Mouse (Mus musculus): ENCODE results near the gene Mybphl.

Mybphl gene

DNA sequence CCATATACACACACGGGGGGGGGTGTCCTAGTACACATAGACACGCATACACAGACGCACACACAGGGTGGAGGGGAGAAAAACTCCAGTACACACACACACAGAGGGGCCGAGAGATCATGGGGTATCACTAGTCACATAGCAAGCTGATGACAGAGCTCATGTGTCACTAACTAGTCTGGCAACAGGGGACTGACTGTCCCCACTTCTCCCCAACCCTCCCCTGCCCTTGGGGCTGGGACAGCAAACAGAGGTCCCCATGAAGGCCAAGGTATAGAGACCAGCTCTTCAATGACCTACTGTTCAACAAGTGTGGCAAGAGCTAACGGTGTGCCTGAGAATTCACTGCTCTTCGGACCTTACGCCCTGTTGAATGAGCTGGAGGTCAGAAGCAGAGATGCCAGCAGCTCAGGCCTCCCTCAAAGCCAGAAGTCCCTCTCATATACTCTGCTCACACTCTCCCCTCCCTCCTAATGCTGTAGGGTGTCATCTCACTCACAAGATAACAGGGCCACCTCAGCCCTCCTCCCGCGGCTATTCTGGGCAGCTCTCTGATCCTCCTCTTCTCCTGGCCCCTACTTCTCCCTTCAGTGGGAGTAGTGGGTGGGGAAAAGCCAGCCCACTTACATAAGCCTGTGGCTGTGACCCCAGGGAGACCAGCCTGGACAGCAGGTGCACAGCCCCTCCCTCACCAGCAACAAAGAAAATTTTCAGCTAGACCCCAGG, at the start of gene Mybphl:
Gene Mybphl, plus strand, starts transcription at position 642 of the 726 bp plus-strand sequence.
- DNase-seq (ENCODE audit: low read depth, low spot score) = peak; percentile 3

DNA sequence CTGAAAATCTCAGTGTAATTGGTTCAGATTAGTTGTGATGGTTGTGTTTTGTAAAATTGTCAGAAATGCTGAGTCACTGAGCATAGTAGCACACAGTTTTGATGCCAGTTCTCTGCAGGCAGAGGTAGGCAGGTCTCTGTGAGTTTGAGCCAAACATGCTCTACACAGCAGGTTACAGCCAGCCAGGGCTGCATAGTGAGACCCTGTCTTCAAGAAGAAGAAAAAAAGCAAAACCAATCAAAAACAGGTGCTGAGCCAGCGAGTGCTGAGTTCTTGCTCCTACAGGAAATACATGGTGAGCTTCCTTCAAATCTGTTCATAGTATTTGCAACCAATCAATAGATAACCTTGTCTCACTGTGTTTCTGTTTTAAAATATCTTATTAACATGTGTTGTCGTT, 46.2 kb upstream of the Mybphl start:
- DNase-seq (ENCODE audit: low read depth, low spot score) = no peak

DNA sequence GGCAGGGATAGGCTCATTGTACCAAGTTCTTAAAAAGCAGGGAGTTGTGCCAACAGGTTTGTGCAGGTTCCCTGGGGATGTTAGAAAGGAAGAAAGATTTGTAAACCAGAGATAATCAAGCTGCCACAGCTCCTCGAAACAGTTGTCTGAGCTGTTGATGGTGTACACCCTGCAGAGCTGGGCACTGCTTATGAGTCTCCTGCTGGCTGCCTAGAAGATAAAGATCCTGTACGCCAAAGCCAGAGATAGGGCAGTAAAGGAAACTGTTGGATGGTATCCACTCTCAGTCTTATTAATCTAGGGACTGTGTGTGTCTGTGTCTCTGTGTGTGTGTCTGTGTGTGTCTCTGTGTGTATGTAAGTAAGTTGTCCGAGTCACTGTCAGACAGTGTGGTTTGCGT, 43.0 kb upstream of the Mybphl start:
- no peak for DNase-seq (ENCODE audit: low read depth, low spot score)

DNA sequence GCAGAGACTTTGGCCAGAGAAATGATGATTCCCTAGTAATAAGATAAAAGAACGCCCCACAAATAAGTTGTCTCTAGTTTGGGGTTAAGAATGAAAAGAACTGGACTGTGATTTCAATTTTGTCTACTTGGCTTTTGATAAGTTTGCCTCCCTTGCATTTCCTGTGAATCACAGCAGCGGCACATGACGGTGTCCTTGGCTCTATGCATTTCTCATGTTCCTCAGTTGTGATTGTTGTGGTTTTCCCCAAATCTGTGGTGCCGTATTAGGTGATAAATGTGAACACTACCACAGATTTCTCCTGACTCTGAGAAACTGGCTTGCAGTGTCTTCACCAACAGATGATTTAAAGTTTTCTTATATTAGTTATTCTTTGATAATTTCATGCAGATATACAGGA, 42.6 kb upstream of the Mybphl start:
- no peak for DNase-seq (ENCODE audit: low read depth, low spot score)

DNA sequence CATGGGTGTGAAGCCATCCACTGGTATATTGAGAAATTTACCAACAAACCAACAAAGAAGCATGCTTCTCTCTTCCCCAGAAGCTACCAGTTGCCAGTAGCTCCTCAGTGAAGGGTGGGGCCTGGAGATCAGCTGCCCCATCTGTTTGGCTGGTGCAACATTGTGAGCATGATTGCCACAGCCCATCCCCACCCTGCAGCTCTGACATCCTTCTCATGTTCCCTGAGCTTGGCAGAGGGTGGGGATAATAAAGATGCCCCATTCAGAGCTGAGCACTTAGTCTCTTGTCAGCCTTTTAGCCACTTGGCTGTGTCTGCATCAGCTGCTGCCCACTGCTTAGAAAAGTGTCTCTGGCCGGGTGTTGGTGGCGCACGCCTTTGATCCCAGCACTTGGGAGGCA, 41.7 kb upstream of the Mybphl start:
- no peak for DNase-seq (ENCODE audit: low read depth, low spot score)

DNA sequence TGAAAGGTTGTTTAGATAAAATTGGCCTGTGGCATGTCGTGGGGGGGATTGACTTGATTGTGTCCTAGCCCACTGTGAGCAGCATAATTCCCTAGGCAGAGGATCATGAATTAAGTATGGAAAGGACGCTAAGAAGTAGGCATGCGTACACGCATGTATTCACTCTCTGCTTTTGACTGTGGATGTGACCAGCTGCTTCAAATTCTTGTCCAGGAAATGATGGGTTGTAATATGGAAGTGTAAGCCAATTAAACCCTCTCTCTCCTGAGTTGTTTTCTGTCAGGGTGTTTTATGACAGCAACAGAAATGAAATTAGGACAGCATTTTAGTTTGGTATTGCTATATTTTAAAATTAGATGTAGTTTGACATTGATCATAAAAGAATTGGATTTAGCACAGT, 39.9 kb upstream of the Mybphl start:
- no peak for DNase-seq (ENCODE audit: low read depth, low spot score)

DNA sequence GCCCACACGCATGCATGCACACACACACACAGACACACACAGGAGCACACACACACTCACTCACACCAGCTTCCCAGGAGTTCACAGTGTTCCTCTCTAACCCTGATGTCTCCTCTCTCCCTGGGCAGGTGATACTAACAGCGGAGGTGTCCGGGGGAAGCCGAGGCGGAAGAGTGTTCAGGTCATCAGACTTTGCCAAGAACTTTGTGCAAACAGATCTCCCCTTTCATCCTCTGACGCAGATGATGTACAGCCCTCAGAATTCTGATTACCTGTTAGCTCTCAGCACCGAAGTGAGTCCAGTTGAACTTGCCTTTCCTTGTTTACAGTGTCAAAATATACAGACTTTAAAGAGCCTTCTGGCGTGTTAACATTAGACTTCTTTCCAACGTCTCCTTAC, 39.2 kb upstream of the Mybphl start:
- DNase-seq (ENCODE audit: low read depth, low spot score) = no peak

DNA sequence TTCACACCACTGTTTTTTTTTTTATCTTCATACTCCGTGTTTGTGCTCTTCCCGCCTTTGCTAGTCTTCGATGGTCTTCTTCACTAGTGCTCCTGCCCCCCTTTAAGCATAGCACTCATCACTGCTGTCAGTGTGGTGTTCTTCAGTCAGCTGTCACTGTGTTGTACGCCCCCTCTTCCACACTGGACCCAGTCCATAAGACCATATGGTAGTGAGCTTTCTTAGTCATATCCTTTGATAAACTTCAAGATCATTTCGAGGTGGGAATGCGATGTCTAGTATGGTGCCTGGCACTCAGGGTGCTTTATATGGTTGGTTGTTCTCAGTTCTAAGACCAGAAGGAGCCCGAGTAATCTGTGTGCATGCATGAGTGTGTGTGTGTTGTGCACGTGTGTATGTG, 37.4 kb upstream of the Mybphl start:
- DNase-seq (ENCODE audit: low read depth, low spot score) = no peak

DNA sequence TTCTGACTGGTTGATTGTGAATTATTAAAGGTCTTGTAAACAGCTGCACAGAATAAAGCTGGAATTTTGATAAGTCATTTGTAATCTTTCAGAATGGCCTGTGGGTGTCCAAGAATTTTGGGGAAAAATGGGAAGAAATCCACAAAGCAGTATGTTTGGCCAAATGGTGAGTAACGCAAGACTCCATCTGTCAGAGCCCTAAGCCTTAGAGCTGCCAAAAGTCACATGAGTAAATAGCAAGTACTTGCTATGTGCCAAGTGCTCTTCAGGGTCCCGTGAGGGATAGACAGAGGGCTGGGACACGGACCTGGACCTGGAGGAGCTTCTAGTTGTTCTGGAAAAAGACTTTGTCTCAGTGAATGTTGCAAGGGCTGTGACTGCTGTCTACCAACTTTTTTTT, 36.8 kb upstream of the Mybphl start:
- DNase-seq (ENCODE audit: low read depth, low spot score) = no peak

DNA sequence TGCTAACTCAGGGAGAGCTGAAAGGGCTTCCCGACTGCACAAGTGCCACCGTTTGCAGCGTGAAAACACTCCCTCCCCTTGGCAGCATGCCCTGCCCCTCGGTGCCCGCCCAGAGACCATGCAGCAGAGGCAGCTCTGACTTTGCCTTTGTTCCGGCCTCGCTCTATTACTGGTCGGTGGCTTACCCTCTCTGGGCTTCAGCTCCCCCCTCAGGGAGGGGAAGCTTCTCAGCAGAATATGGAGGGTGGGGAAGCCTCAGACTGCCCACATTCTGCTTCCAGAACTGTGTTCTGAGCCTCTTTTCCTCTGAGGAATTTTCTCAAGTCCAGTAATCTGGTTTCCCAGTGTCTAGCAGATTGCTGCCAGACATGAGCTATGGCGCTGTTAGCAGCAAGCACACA, 36.3 kb upstream of the Mybphl start:
- DNase-seq (ENCODE audit: low read depth, low spot score) = no peak

DNA sequence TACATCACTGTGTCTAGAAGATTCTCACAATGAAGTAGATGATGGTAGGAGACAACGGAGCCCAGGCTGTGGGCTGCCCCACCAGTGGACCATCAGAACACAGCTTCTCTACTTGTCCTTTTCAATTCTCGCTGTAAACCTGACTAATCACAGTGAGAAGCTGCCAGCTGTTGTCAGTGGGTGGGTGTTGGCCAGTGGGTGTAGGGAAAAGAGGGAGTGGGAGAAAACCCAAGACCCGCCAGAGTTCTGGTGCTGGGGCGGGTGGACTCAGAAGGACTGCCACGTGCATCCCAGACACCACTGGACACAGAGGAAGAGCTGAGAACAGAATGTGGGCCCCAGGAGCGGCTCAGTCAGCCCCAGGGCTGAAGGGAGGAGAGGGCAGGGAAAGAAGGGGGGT, 33.9 kb upstream of the Mybphl start:
- no peak for DNase-seq (ENCODE audit: low read depth, low spot score)

DNA sequence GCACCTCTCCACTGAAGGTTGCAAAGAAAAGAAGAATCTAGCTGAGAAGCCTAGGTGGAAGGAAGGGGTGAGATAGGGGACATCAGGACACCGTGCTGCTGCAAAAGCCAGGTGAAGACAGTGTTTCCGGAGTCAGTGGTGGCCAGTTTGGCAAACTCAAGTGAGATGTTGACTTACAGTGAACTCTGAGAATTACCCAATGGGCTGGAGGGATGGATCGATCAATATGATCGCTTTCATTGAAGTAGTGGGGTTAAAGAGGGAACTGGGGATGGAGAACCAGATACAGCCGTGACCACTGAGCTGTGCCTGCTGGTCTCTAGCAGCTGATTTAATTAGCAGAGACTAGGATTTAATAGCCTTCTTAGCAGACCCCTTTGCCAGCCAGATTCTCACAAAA, 27.8 kb upstream of the Mybphl start:
- no peak for DNase-seq (ENCODE audit: low read depth, low spot score)

DNA sequence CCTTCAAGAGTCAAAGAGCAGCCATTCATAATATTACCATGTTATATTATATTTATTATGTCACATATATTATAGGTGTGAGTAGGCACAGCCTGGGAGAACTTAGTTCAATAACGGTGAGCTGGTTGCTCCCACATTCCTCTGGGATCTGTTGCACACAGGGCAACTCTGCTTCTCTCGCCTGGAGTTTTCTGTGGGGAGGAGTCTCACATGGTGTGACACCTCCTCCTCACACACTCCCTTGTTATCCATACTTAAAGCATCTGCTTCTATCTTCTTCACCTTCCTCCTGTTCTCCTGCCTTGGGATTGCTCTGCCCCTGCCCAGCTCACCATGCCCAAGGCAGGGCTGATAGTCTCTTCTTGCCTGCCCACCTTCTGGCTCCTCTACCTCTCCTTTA, 23.7 kb upstream of the Mybphl start:
- no peak for DNase-seq (ENCODE audit: low read depth, low spot score)

DNA sequence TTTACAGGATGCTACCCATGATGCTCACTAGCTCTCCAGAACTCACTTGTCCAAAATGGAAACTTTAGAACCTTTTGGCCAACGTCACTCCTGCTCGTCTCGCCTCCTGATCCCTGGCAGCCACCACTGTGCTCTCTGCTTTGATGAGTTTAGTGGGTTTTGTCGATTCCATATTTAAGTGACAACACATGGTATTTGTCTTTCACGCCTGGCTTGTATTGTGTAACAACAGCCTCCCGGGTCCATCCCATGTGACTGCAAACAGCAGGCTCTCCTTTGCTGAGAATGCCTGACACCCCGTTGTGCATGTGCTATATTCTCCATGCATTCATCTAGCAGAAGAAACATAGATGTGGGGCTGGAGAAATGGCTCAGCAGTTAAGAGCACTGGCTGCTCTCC, 22.5 kb upstream of the Mybphl start:
- DNase-seq (ENCODE audit: low read depth, low spot score) = no peak

DNA sequence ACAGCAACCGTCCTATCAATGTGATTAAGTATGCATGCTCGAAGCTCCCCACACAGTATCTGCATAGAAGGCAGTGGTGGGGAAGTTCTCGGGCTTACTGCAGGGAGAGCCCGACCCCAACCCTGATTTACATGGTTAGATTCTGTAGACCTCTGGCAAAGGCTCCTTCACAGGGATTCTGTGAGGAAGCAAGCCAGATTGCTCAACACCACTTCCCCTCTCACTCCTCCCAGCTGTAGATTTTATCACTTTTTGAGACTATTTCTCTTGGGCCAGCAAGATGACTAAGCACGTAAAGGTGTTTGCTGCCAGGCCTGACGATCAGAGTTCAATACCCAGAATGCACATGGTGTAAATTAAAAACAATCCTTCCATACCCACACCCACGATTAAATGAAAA, 18.9 kb upstream of the Mybphl start:
- no peak for DNase-seq (ENCODE audit: low read depth, low spot score)

DNA sequence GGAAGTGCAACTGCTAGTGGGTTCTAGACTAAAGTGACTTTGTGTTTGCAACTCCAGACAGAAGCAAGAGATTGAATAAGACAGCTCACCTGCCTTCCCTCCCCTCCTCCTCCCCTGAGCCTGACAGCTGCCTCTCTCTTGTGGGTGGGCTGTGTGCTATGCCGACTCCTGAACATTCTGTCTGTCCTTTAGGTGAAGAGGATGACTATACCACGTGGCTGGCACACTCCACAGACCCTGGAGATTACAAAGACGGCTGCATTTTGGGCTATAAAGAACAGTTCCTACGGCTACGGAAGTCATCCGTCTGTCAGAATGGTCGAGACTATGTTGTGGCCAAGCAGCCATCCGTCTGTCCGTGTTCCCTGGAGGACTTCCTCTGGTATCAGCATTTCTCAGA, 16.3 kb upstream of the Mybphl start:
- DNase-seq (ENCODE audit: low read depth, low spot score) = no peak

DNA sequence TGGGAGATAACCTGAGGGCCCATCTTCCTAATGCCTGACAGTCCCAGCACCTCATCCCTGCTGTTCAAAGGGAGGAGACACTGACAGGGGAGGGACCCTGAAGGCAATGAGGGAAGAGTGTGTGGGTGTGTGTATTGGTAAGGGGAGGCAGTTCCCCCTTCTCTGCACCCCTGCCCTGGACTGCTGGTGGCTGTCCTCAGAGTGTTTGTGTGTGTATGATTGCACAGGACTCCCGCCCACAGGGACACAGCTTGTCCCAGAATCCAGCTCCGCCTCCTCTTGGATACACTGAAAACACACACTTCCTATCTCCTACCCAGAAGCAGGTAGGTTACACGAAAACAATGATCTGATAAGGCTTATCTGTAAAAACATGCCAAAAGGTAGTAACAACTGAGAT, 9.5 kb upstream of the Mybphl start:
- no peak for DNase-seq (ENCODE audit: low read depth, low spot score)

DNA sequence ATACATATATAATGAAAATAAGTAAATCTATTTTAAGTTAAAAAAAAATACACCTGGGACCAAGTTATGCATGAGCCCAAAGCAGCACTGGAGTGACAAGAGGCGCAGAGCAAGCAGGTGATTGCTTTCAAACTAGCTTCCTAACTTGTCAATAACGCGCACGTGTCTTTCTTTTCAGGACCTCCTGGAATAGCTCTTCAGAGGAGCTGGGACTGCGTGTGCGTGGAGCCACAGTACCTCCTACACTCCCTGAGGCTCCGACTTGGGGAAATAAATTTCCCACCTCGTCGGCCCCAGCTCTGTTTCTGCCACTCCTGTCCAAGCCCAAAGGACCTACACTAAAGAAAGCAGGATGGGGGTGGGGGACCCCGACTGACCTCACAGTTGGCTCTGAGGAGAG, 7.7 kb upstream of the Mybphl start:
- no peak for DNase-seq (ENCODE audit: low read depth, low spot score)

DNA sequence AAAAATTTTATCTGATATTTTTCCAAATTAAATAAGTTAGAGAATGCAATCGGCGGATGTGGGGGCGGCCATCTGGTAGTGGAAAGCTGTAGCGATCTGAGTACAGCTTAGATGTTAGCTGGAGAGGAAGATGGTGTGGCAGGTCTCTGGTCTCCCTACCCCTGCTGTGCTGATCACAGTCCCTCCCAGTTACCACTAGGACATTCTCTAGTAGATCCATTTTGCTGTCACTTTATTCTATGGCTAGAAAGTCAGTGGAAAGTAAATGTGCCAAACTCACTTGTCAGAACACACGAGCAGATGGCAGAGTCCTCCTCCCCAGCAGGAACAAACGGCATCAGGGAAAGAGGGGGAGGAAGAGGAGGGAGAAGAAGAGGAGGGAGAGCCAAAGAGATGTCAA, 6.3 kb upstream of the Mybphl start:
- DNase-seq (ENCODE audit: low read depth, low spot score) = no peak

DNA sequence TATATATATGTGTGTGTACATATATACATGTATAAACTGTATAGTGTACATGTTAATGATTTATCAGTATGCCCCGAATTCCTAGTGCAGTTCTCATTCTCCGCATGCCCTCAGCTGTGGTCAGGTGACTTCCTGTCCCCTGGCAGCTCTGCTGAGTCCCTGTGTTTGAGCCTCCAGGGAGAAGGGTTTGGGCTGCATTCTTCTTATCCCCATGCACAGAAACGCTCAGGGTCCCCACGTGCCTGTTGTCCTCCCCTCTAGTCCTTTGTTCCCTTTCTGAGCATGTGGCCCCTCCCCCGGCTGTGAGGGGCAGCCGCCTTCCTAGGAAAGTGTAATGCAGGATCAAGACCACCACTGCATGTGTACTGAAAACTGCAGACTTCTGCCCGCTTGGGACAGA, 3.8 kb upstream of the Mybphl start:
- no peak for DNase-seq (ENCODE audit: low read depth, low spot score)

DNA sequence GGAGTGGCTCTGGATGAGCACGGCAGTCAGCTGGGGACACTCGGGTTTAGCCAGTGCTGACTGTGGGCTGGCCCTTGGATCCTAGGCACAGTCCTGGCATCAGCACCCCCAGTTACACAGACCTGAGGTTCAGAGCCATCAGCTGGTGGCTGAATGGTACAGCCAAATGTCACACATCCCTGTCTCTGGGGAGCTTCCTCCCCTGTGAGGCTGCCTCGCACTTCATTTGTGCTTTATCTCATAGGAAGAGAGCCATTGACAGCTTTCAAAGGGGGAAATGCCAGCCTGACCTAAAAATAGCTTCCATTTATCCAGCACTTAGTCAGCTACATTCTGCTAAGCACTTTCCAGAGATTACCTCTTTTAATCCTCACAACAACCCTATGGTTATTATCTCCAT, 1.1 kb upstream of the Mybphl start:
- DNase-seq (ENCODE audit: low read depth, low spot score) = peak; percentile 44

DNA sequence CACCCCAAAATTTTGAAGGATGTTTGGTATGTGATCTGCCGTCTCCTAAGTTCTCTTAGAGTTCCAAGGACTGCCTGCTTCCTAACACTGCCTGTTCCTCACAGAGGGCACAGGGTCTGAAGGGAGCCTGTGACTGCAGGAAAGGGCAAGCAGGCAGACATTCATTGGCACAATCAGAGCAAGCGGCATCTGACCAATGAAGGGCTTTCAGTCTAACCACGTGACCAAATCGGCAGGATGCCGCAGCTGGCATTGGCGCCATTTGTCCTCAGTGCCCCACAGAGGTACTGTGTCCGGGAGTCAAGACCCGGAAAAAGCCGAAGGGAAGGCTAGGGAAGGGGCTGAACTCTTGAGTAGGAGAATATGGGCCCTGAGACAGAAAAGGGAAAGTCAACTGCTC, 2.5 kb downstream of the Mybphl start:
- no peak for DNase-seq (ENCODE audit: low read depth, low spot score)

DNA sequence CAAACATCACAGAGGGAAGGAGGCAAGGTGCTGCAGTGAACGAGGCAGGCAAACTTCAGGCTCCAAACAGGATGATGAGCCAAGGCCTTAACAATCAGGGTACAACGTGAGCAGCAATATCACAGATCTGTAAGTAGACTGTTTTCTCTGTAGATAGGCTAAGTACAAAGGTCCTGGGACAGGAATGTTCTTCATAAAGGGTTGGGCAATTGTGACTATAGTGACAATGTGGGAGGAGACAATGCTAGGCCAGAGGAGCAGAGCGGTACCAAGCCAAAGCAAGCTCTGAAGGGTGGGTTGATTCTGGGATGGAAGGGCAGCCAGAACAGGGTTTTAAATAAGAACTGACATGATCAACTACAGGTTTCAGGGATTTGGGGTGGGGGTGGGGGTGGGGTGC, 3.1 kb downstream of the Mybphl start:
- no peak for DNase-seq (ENCODE audit: low read depth, low spot score)

DNA sequence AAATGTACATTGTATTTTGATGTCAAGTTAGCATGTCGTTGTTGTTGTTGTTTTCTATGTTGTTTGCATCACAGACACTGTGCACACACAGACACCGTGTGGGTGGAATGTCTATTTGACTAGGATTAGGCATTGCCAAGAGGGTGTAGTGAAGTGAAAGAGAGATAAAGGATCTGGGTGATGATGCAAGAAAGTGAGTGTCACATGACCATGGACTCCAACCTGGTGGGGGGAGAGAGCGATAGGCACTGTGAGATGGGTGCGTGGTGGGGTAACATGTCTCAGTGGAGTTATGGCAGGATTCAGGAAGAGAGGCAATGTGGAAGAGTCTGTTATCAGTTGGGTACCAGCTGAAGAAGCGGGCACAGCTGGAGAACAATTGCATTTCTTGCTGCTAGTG, 4.0 kb downstream of the Mybphl start:
- no peak for DNase-seq (ENCODE audit: low read depth, low spot score)
